Mouse (Mus musculus): ENCODE data around the gene Safb2.

DNA sequence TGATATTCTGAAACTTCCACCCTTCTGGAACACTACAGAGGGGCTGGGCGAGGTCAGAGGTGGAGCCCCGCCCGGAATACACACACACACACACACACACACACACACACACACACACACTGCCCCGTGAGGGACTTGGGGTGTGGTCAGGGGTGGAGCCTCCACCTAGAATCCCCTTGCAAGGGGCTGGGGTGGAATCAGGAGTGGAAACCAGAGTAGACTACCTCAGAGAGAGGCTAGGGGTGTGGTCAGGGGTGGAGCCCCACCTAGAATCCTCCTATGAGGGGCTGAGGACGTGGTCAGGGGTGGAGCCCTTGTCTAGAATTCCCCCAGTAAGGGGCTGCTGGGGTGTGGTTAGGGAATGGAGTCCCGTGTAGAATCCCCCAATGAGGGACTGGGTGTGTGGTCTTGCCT, 43.8 kb downstream of the Safb2 start:
- no peak for TF ChIP-seq POLR2A (IDR thresholded peaks at IDR 0.05; ENCODE audit: borderline replicate concordance, extremely low read depth, insufficient read depth, insufficient read length, poor library complexity, severe bottlenecking)
- TF ChIP-seq CTCF (IDR thresholded peaks at IDR 0.05; ENCODE audit: borderline replicate concordance, extremely low read depth, insufficient read depth, insufficient read length), result no peak
